Mouse (Mus musculus) forebrain, embryonic 16.5 days (tissue): ENCODE results near the gene Afg1l. TPM values are rescaled to one million over a fixed set of nuclear protein-coding genes. Genes with fewer than 3 reads are reported as not detected.

Experiments used
- ATAC-seq: fragments of 200-750 bp; cut with Nextera tagmentation; 2 replicates; pipeline ENCODE4 v1.8.0; 2017; ENCODE audit warnings: mild to moderate bottlenecking, moderate library complexity
- H3K27ac ChIP-seq: fragments of 300-500 bp; sonication (generic); 2 replicates; pipeline ENCODE4 v1.5.1; 2014; ENCODE audit warnings: low read length, control low read depth
- H3K27me3 ChIP-seq: fragments of 300-500 bp; sonication (generic); replicated peaks from 2 replicates; pipeline ENCODE4 v1.6.1; 2014; ENCODE audit warnings: low read length; ENCODE audit not compliant: control insufficient read depth, insufficient read depth
- H3K36me3 ChIP-seq: fragments of 300-500 bp; sonication (generic); 2 replicates; pipeline ENCODE4 v1.6.1; 2014; ENCODE audit not compliant: control insufficient read depth, insufficient read depth
- H3K4me1 ChIP-seq: fragments of 300-500 bp; sonication (generic); replicated peaks from 2 replicates; pipeline ENCODE4 v1.6.1; 2014; ENCODE audit warnings: low read length; ENCODE audit not compliant: control insufficient read depth, insufficient read depth
- H3K4me2 ChIP-seq: fragments of 300-500 bp; sonication (generic); 2 replicates; pipeline ENCODE4 v1.6.1; 2014; ENCODE audit warnings: mild to moderate bottlenecking, low read length, control low read depth
- H3K4me3 ChIP-seq: fragments of 300-500 bp; sonication (generic); replicated peaks from 2 replicates; pipeline ENCODE4 v1.5.1; 2014; ENCODE audit warnings: mild to moderate bottlenecking, low read length, control low read depth
- H3K9ac ChIP-seq: fragments of 300-500 bp; sonication (generic); replicated peaks from 2 replicates; pipeline ENCODE4 v1.6.1; 2014; ENCODE audit warnings: low read depth, low read length, control low read depth
- H3K9me3 ChIP-seq: fragments of 300-500 bp; sonication (generic); 2 replicates; pipeline ENCODE4 v1.6.1; 2016; ENCODE audit warnings: low read length; ENCODE audit not compliant: control insufficient read depth
- WGBS: fragments of 180-500 bp; shearing (Covaris S2); extraction: QIAGEN DNeasy Blood & Tissue Kit; methylation state at CpG from one replicate; pipeline ENCODE4 v1.1.7; 2014; 5-methylcytosine and 5-hydroxymethylcytosine counted together
- polyA plus RNA-seq: library from polyadenylated mRNA; unstranded; fragments of >200 nt; fragmentation: Nextera tagmentation; extraction: Ambion mirVana; gene quantifications from 2 replicates; pipeline ENCODE4 v1.2.1, GENCODE M21; 2015

The Afg1l gene
- polyA plus RNA-seq, 1 experiment from 2014 or later, result 6.9 TPM

GRCm38 (mm10) chr10:42313222-42313786 is 165.1 kb downstream of the Afg1l start:
- H3K4me3 ChIP-seq, result no peak overlapping the region
- H3K9ac ChIP-seq, result no peak overlapping the region
- H3K4me2 ChIP-seq, result no peak overlapping the region
- H3K4me1 ChIP-seq, result peaks cover 4% of the 10 kb centered on the region; the same call in 1 of the 2 replicates
- H3K9me3 ChIP-seq, result no peaks in the 10 kb centered on the region
- no peaks in the 10 kb centered on the region for H3K36me3 ChIP-seq
- H3K27ac ChIP-seq, result no peak overlapping the region
- no peaks in the 10 kb centered on the region for H3K27me3 ChIP-seq
- WGBS, result 87% methylated on average over 22 of the region's 22 CpGs
- ATAC-seq, result no peak

GRCm38 (mm10) chr10:42312557-42312956 is 165.8 kb downstream of the Afg1l start:
- ATAC-seq, result no peak
- Histone ChIP-seq H3K27me3 (no peaks in the 10 kb centered on the region), H3K9ac (no peak overlapping the region), H3K36me3 (no peaks in the 10 kb centered on the region), H3K4me2 (no peak overlapping the region), H3K9me3 (no peaks in the 10 kb centered on the region), H3K4me1 (peaks cover 6% of the 10 kb centered on the region; the same call in 1 of the 2 replicates), H3K27ac (no peak overlapping the region), H3K4me3 (no peak overlapping the region)
- WGBS, result 56% methylated on average over 1 of the region's 1 CpGs

GRCm38 (mm10) chr10:42308687-42308987 is 169.7 kb downstream of the Afg1l start:
- no peak for ATAC-seq

GRCm38 (mm10) chr10:42307980-42308686 is 170.2 kb downstream of the Afg1l start:
- Histone ChIP-seq H3K27me3 (no peaks in the 10 kb centered on the region), H3K4me3 (peak overlapping the region; percentile 25), H3K4me1 (peaks cover 6% of the 10 kb centered on the region; the same call in 1 of the 2 replicates), H3K9ac (0 out of 2 replicates have a peak overlapping the region, but pooled peaks have one; percentile 28), H3K27ac (no peak overlapping the region), H3K9me3 (no peaks in the 10 kb centered on the region), H3K4me2 (peak overlapping the region; percentile 48), H3K36me3 (no peaks in the 10 kb centered on the region)
- WGBS, result 5% methylated on average over 20 of the region's 20 CpGs
- peak; percentile 75 for ATAC-seq

More at GRCm38 (mm10) chr10:42308687-42308987, 169.7 kb downstream of the Afg1l start:
- Histone ChIP-seq H3K27me3 (no peaks in the 10 kb centered on the region), H3K27ac (no peak overlapping the region), H3K9ac (no peak overlapping the region), H3K4me3 (peak overlapping the region; percentile 25), H3K9me3 (no peaks in the 10 kb centered on the region), H3K4me1 (peaks cover 6% of the 10 kb centered on the region; the same call in 1 of the 2 replicates), H3K36me3 (no peaks in the 10 kb centered on the region), H3K4me2 (peak overlapping the region; percentile 48)
- WGBS, result 35% methylated on average over 8 of the region's 8 CpGs

- peaks cover 6% of the 10 kb centered on the region; the same call in 1 of the 2 replicates for H3K4me1 ChIP-seq
- H3K4me2 ChIP-seq, result no peak overlapping the region
- no peak overlapping the region for H3K4me3 ChIP-seq
- ATAC-seq, result no peak
- no peaks in the 10 kb centered on the region for H3K9me3 ChIP-seq
- WGBS, result 86% methylated on average over 8 of the region's 8 CpGs
- no peak overlapping the region for H3K27ac ChIP-seq
- H3K9ac ChIP-seq, result no peak overlapping the region
- H3K27me3 ChIP-seq, result no peaks in the 10 kb centered on the region
- H3K36me3 ChIP-seq, result no peaks in the 10 kb centered on the region
These were observed 171.9 kb downstream of the Afg1l start for GRCm38 (mm10) chr10:42306422-42306821.

GRCm38 (mm10) chr10:42300805-42301204 is 177.6 kb downstream of the Afg1l start:
- no peak overlapping the region for H3K4me2 ChIP-seq
- no peaks in the 10 kb centered on the region for H3K36me3 ChIP-seq
- H3K27ac ChIP-seq, result no peak overlapping the region
- H3K4me3 ChIP-seq, result no peak overlapping the region
- whole genome bisulfite sequencing, result 66% methylated on average over 4 of the region's 4 CpGs
- ATAC-seq, result no peak
- H3K9ac ChIP-seq, result no peak overlapping the region
- no peaks in the 10 kb centered on the region for H3K27me3 ChIP-seq
- no peaks in the 10 kb centered on the region for H3K9me3 ChIP-seq
- H3K4me1 ChIP-seq, result no peaks in the 10 kb centered on the region

GRCm38 (mm10) chr10:42299967-42300366 is 178.4 kb downstream of the Afg1l start:
- Histone ChIP-seq H3K4me3 (no peak overlapping the region), H3K9ac (no peak overlapping the region), H3K4me1 (no peaks in the 10 kb centered on the region), H3K36me3 (no peaks in the 10 kb centered on the region), H3K9me3 (no peaks in the 10 kb centered on the region), H3K27ac (no peak overlapping the region), H3K4me2 (no peak overlapping the region), H3K27me3 (no peaks in the 10 kb centered on the region)
- ATAC-seq, result no peak
- 67% methylated on average over 7 of the region's 7 CpGs for WGBS

GRCm38 (mm10) chr10:42299426-42299825 is 178.9 kb downstream of the Afg1l start:
- ATAC-seq, result no peak
- Histone ChIP-seq H3K27ac (no peak overlapping the region), H3K27me3 (no peaks in the 10 kb centered on the region), H3K4me3 (no peak overlapping the region), H3K4me2 (no peak overlapping the region), H3K36me3 (no peaks in the 10 kb centered on the region), H3K4me1 (no peaks in the 10 kb centered on the region), H3K9me3 (no peaks in the 10 kb centered on the region), H3K9ac (no peak overlapping the region)
- WGBS, result 81% methylated on average over 6 of the region's 6 CpGs

- Histone ChIP-seq H3K9me3 (no peaks in the 10 kb centered on the region), H3K4me3 (no peak overlapping the region), H3K4me1 (no peaks in the 10 kb centered on the region), H3K27ac (no peak overlapping the region), H3K36me3 (no peaks in the 10 kb centered on the region), H3K9ac (no peak overlapping the region), H3K4me2 (no peak overlapping the region), H3K27me3 (no peaks in the 10 kb centered on the region)
- ATAC-seq, result no peak
- 90% methylated on average over 1 of the region's 1 CpGs for WGBS
These were observed 180.4 kb downstream of the Afg1l start for GRCm38 (mm10) chr10:42297954-42298353.
